Mouse (Mus musculus) heart, adult 2 months (tissue): ENCODE data around the gene Efna1.

Source experiments
- CTCF ChIP-seq: fragments of 200-600 bp; IDR thresholded peaks from 2 replicates; pipeline ENCODE4 v1.8.1; 2022; ENCODE audit warnings: antibody characterized with exemption, mild to moderate bottlenecking, moderate library complexity
- EP300 ChIP-seq: fragments of 200-500 bp; IDR thresholded peaks from 2 replicates; pipeline ENCODE4 v1.6.1; 2011; ENCODE audit warnings: low read depth, low read length, control low read depth; ENCODE audit not compliant: insufficient read depth

- TF ChIP-seq CTCF (no peak), EP300 (no peak)
Observed at GRCm38 (mm10) chr3:89318971-89319590, 38.1 kb upstream of the Efna1 start.
